Mouse (Mus musculus) hindbrain, embryonic 11.5 days (tissue): ENCODE measurements around the gene Aim2. TPM values are rescaled to one million over a fixed set of nuclear protein-coding genes. Genes with fewer than 3 reads are reported as not detected.
A peak's percentile ranks its signal among the peaks of the same experiment; 100 is the strongest.

Experiments used
- ATAC-seq: fragments of 200-750 bp; cut with Nextera tagmentation; 2 replicates; pipeline ENCODE4 v1.8.0; 2017; ENCODE audit warnings: mild to moderate bottlenecking, moderate TSS enrichment, moderate library complexity; ENCODE audit not compliant: low FRiP score
- DNase-seq: peaks from one replicate; pipeline ENCODE4 v3.0.0-alpha.2; 2015; ENCODE audit warnings: low spot score
- H3K27ac ChIP-seq: fragments of 300-500 bp; sonication (generic); 2 replicates; pipeline ENCODE4 v1.5.1; 2014; ENCODE audit warnings: mild to moderate bottlenecking, low read depth, low read length
- H3K27me3 ChIP-seq: fragments of 300-500 bp; sonication (generic); 2 replicates; pipeline ENCODE4 v1.6.1; 2014; ENCODE audit warnings: mild to moderate bottlenecking, low read length, moderate library complexity, mixed read lengths; ENCODE audit not compliant: control insufficient read depth, insufficient read depth
- H3K36me3 ChIP-seq: fragments of 300-500 bp; sonication (generic); 2 replicates; pipeline ENCODE4 v1.6.1; 2014; ENCODE audit warnings: mild to moderate bottlenecking, low read length, moderate library complexity, mixed read lengths; ENCODE audit not compliant: control insufficient read depth, insufficient read depth
- H3K4me1 ChIP-seq: fragments of 300-500 bp; sonication (generic); replicated peaks from 2 replicates; pipeline ENCODE4 v1.6.1; 2014; ENCODE audit warnings: low read length, mixed read lengths; ENCODE audit not compliant: control insufficient read depth, insufficient read depth
- H3K4me2 ChIP-seq: fragments of 300-500 bp; sonication (generic); replicated peaks from 2 replicates; pipeline ENCODE4 v1.6.1; 2014; ENCODE audit warnings: mild to moderate bottlenecking, low read depth, low read length
- H3K4me3 ChIP-seq: fragments of 300-500 bp; sonication (generic); 2 replicates; pipeline ENCODE4 v1.5.1; 2014; ENCODE audit warnings: low read depth, low read length
- H3K9ac ChIP-seq: fragments of 300-500 bp; sonication (generic); 2 replicates; pipeline ENCODE4 v1.6.1; 2014; ENCODE audit warnings: low read depth, low read length
- H3K9me3 ChIP-seq: fragments of 300-500 bp; sonication (generic); 2 replicates; pipeline ENCODE4 v1.6.1; 2016; ENCODE audit warnings: low read length; ENCODE audit not compliant: control insufficient read depth
- WGBS: fragments of 180-500 bp; shearing (Covaris S2); extraction: QIAGEN DNeasy Blood & Tissue Kit; methylation state at CpG from one replicate; pipeline ENCODE4 v1.1.7; 2014; 5-methylcytosine and 5-hydroxymethylcytosine counted together
- polyA plus RNA-seq: library from polyadenylated mRNA; unstranded; fragments of >200 nt; fragmentation: Nextera tagmentation; extraction: Ambion mirVana; gene quantifications from 2 replicates; pipeline ENCODE4 v1.2.1, GENCODE M21; 2014

Aim2 gene
- polyA plus RNA-seq, 1 experiment from 2014 or later: 4.1 TPM

DNA sequence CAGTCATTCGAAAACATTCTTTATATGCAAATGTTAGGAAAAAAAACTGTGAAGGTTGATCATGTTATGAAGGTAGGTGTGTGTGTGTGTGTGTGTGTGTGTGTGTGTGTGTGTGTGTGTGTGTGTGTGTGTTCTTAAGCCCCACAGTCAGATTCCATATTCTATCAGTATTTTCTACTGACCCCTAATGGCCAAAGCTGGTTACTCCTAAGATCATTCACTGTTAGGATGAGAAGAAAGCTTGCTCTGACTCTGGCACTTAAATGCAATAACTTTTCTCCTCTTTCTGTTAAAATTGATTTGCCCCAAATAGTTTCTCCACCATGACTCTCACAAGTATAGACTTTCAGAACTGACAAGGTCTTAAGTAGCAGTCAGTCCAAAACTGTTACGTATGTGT, 6.0 kb downstream of the Aim2 start:
- no peak for DNase-seq
- 91% methylated on average over 2 of the region's 2 CpGs for WGBS
- no peaks in the 10 kb centered on the region for H3K27me3 ChIP-seq
- no peak overlapping the region for H3K4me3 ChIP-seq
- no peak overlapping the region for H3K4me2 ChIP-seq
- H3K4me1 ChIP-seq: no peaks in the 10 kb centered on the region
- H3K9ac ChIP-seq: no peak overlapping the region
- ATAC-seq: no peak
- no peak overlapping the region for H3K27ac ChIP-seq
- no peaks in the 10 kb centered on the region for H3K36me3 ChIP-seq
- H3K9me3 ChIP-seq: no peaks in the 10 kb centered on the region

DNA sequence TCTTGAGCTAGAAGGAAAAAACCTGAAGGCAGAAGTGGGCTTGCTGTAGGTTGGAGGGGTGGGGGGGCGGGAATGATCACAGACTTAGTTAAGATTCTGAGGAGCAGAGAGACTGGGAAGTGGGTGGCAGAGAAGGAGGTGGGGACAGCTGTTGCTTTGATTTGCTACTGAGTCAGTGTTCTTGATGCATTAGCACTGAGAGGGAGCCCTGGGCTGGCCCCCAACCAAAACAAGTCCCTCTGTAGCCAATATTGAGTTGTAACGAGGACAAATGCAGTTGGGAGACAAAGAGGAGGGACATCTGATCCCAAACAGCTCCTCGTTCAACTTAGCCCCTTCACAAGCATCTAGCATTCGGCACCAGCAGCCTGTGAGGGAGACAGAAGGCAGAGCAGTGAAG, 7.1 kb downstream of the Aim2 start:
- ATAC-seq (no peak), DNase-seq (no peak)
- Histone ChIP-seq H3K9ac (no peak overlapping the region), H3K9me3 (no peaks in the 10 kb centered on the region), H3K27ac (no peak overlapping the region), H3K27me3 (no peaks in the 10 kb centered on the region), H3K4me1 (no peaks in the 10 kb centered on the region), H3K4me2 (no peak overlapping the region), H3K36me3 (no peaks in the 10 kb centered on the region), H3K4me3 (no peak overlapping the region)
- 49% methylated on average over 4 of the region's 4 CpGs for WGBS

DNA sequence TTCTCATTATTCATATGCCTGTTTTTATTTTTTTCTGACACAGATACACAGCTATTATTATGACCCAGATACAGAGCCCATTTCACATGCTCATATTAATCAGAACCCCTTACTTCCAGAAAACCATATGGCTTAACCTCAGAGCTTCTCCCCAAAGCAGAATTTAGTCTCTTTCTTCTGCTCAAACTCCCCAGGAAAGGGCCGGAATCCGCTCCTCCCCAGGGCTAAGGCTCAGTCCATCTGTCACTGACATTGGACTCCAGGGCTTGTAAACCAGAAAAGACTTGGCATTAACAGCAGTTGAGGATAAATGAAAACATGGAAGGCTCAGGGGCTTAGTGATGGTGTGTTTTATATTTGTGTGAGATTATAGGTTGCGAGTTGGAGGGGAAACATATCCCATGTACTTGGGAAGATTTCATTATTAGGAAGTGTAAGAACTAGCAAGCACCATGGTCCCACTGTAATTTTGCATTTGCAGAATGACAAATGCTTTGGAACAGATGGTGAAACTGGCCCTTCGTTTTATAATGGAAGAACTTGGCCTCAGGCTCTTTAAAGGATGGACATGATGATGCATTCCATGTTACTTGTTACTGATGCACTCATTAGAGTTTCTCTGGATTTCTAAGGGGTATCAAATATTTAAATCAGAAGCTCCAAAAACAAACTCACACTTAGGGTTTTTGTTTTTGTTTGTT, 9.1 kb downstream of the Aim2 start:
- WGBS: 72% methylated on average over 4 of the region's 4 CpGs
- Histone ChIP-seq H3K27ac (peak overlapping the region; percentile 30; the same call in 1 of the 2 replicates), H3K9ac (no peak overlapping the region), H3K36me3 (no peaks in the 10 kb centered on the region), H3K27me3 (no peaks in the 10 kb centered on the region), H3K4me2 (no peak overlapping the region), H3K4me3 (no peak overlapping the region), H3K9me3 (no peaks in the 10 kb centered on the region), H3K4me1 (no peaks in the 10 kb centered on the region)
- peak; percentile 34; the same call in 1 of the 2 replicates for ATAC-seq
- no peak for DNase-seq

DNA sequence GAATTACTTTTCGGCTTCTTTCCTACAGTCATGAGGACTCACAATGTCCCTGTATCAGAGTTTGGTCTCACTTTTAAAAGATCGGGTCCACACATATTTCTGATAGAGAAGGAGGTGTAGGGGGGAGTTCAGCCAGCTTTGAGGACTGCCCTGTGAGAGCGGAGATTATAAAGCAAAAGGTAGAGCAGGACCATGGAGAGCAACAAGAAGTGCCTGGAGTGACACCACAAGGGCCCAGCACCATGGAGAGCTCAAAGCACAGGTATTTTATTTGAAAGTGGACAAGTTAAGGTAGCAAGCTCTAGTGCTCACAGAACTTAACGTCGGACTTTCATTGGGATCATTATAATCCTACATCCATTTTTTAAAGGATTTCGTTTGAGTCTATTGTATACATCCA, 11.0 kb downstream of the Aim2 start:
- no peaks in the 10 kb centered on the region; the same call in 1 of the 2 replicates for H3K4me1 ChIP-seq
- H3K4me2 ChIP-seq: no peak overlapping the region
- H3K9ac ChIP-seq: no peak overlapping the region
- no peak for ATAC-seq
- no peaks in the 10 kb centered on the region for H3K9me3 ChIP-seq
- H3K27ac ChIP-seq: no peak overlapping the region
- 56% methylated on average over 6 of the region's 6 CpGs for WGBS
- DNase-seq: peak; percentile 57
- H3K27me3 ChIP-seq: 0 out of 2 replicates have a peak, but pooled peaks cover 2% of the 10 kb centered on the region
- H3K4me3 ChIP-seq: no peak overlapping the region
- no peaks in the 10 kb centered on the region for H3K36me3 ChIP-seq

DNA sequence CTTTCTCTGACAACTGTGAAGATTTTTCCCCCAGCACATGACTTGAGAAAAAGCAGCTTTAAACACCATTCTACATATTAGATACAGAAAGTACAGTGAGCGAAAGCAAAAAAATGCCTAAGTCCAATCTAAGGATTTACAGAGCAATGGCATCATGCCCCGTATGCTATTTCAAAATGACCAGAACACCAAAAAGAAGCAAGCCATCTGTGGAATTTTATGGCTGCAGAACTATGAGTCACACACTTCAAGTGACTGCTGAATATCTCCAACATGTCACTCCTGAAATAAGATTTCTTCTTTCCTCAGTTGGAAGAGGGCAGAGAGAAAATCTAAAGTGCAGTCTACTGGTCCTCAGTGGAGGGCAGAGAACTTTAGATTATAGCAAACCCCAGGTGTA, 12.8 kb downstream of the Aim2 start:
- no peak for ATAC-seq

DNA sequence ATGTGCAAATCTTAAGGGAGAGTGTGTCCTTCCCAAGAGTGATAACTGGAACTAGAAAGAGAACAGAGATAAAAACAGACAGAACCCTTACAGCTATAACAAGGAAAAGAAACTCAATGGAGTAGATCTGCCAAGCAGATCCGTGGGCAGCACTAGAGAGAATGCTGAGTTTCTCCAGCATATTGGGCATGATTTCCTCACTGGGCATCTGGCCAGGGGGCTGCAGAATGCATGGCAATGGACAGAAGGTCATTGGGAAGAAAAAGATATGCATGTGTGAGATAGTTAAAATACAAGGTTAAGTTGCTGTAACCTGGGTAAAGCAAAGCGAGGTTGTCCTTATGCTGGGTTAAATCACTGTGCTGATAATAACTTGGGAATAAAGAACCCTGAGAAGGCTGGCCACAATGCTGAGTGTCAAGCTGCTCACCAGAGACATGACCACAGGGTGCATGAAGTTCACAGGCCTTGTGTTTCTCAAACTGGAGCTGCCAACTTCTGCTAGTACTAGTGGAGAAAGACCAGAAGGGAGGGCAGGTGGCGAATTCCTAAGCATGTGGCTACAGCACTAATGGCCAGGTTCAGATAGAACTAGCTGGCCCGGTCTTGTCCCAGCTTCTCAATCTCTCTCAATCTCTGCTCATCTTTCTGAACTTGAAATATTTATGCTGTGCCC, 13.6 kb downstream of the Aim2 start:
- WGBS: 84% methylated on average over 4 of the region's 4 CpGs
- H3K9me3 ChIP-seq: no peaks in the 10 kb centered on the region
- H3K27me3 ChIP-seq: 0 out of 2 replicates have a peak, but pooled peaks cover 4% of the 10 kb centered on the region
- no peak for ATAC-seq
- H3K4me1 ChIP-seq: no peaks in the 10 kb centered on the region; the same call in 1 of the 2 replicates
- DNase-seq: no peak
- H3K4me3 ChIP-seq: no peak overlapping the region
- no peaks in the 10 kb centered on the region for H3K36me3 ChIP-seq
- no peak overlapping the region for H3K27ac ChIP-seq
- no peak overlapping the region for H3K4me2 ChIP-seq
- no peak overlapping the region for H3K9ac ChIP-seq

More for the DNA sequence above, 12.8 kb downstream of the Aim2 start:
- Histone ChIP-seq H3K4me1 (no peaks in the 10 kb centered on the region; the same call in 1 of the 2 replicates), H3K4me2 (no peak overlapping the region), H3K27me3 (0 out of 2 replicates have a peak, but pooled peaks cover 4% of the 10 kb centered on the region), H3K4me3 (no peak overlapping the region), H3K9ac (no peak overlapping the region), H3K27ac (no peak overlapping the region), H3K9me3 (no peaks in the 10 kb centered on the region), H3K36me3 (no peaks in the 10 kb centered on the region)
- WGBS: 94% methylated on average over 2 of the region's 2 CpGs
- DNase-seq: no peak

DNA sequence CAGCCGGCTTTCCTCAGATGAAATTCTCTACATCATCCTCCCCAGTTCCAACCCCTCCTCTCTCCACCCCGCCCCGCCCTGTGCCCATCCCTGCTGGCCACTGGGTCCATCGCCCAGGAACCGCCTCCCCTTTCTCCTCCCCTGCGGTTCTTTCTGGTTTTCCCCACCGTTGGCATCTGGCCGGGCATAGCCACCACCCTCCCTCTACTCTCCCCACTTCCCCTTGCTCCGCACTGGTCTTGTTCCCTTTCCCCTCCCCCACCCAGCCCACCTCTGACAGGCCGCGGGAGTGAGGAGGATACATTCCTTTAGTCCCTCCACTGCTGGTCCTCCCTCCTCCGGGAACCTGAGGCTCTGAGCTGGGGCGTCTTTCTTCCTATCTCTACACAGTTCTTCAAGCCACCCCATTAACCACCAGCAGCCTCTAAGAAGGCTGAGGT, 15.3 kb downstream of the Aim2 start:
- H3K4me1 ChIP-seq: no peaks in the 10 kb centered on the region; the same call in 1 of the 2 replicates
- peak overlapping the region; percentile 89; the same call in 1 of the 2 replicates for H3K9ac ChIP-seq
- H3K4me2 ChIP-seq: peak overlapping the region; percentile 84
- ATAC-seq (peak; percentile 28; the same call in 1 of the 2 replicates), DNase-seq (peak; percentile 36)
- H3K36me3 ChIP-seq: no peaks in the 10 kb centered on the region
- H3K27me3 ChIP-seq: 0 out of 2 replicates have a peak, but pooled peaks cover 4% of the 10 kb centered on the region
- H3K9me3 ChIP-seq: no peaks in the 10 kb centered on the region
- H3K27ac ChIP-seq: no peak overlapping the region
- 4% methylated on average over 10 of the region's 13 CpGs for WGBS
- peak overlapping the region; percentile 83 for H3K4me3 ChIP-seq

DNA sequence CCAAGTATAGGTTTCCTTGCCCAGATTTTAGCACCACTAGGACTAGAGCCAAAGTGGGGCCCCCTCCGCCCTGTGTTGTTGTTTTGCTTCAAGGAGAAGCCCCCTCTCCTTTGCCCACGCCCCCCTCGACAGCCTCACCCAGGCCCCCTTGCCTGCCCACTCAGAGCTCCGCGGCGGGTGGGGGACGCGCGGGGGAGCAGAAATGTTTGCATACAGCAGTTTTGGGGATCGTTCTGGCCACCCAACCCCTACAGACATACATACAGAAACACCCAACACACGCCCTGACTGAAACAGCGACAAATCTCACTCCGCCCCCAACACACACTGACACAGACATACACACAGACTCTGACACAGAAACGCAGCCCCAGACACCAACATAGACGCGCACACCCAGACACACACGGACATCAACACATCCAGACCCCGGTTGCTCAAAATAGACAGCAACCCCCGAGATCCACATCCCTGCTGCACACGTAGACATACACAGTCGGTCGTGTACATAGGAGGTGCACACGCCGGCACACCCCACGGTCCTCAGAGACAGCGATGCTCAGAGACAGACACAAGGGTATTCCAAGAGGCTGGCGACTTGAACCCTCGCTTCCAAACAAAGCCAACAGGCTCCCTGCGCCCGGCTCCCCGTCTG, 16.1 kb downstream of the Aim2 start:
- Histone ChIP-seq H3K9me3 (no peaks in the 10 kb centered on the region), H3K27me3 (0 out of 2 replicates have a peak, but pooled peaks cover 4% of the 10 kb centered on the region), H3K9ac (peak overlapping the region; percentile 89), H3K4me3 (peak overlapping the region; percentile 83), H3K27ac (peak overlapping the region; percentile 71), H3K4me1 (no peaks in the 10 kb centered on the region; the same call in 1 of the 2 replicates), H3K4me2 (peak overlapping the region; percentile 84), H3K36me3 (no peaks in the 10 kb centered on the region)
- DNase-seq (peak; percentile 69), ATAC-seq (peak; percentile 77)
- whole genome bisulfite sequencing: under 1% methylated on average over 31 of the region's 31 CpGs
